Mouse (Mus musculus): ENCODE data around the gene Dab1. TPM values are rescaled to one million over a fixed set of nuclear protein-coding genes. Genes with fewer than 3 reads are reported as not detected.

Gene Dab1
- polyA plus RNA-seq, 1 experiment from 2014 or later, result 55.4 TPM

GRCm38 (mm10) chr4:103754561-103754960, 135.4 kb downstream of the Dab1 start:
- DNase-seq (ENCODE audit: low spot score) (no peak), ATAC-seq (ENCODE audit: low FRiP score) (no peak)
- no peaks in the 10 kb centered on the region for H3K4me1 ChIP-seq (replicated peaks; ENCODE audit: control insufficient read depth, insufficient read depth, low read length)
- H3K36me3 ChIP-seq (ENCODE audit: control insufficient read depth, insufficient read depth, low read length), result no peaks in the 10 kb centered on the region
- H3K4me3 ChIP-seq (ENCODE audit: low read depth, low read length), result no peak overlapping the region
- no peak overlapping the region for H3K27ac ChIP-seq (ENCODE audit: low read depth, low read length)
- WGBS, result 76% methylated on average over 7 of the region's 7 CpGs
- no peak overlapping the region for H3K4me2 ChIP-seq (replicated peaks; ENCODE audit: low read depth, low read length)
- H3K27me3 ChIP-seq (ENCODE audit: control insufficient read depth, insufficient read depth, low read length), result no peaks in the 10 kb centered on the region
- no peaks in the 10 kb centered on the region for H3K9me3 ChIP-seq (ENCODE audit: control insufficient read depth, low read length)
- H3K9ac ChIP-seq (ENCODE audit: low read depth, low read length), result no peak overlapping the region

GRCm38 (mm10) chr4:103757241-103757640, 138.1 kb downstream of the Dab1 start:
- Histone ChIP-seq H3K9me3 (ENCODE audit: control insufficient read depth, low read length) (no peaks in the 10 kb centered on the region), H3K9ac (ENCODE audit: low read depth, low read length) (no peak overlapping the region), H3K27me3 (ENCODE audit: control insufficient read depth, insufficient read depth, low read length) (no peaks in the 10 kb centered on the region), H3K36me3 (ENCODE audit: control insufficient read depth, insufficient read depth, low read length) (no peaks in the 10 kb centered on the region), H3K4me1 (replicated peaks; ENCODE audit: control insufficient read depth, insufficient read depth, low read length) (no peaks in the 10 kb centered on the region), H3K4me2 (replicated peaks; ENCODE audit: low read depth, low read length) (no peak overlapping the region), H3K4me3 (ENCODE audit: low read depth, low read length) (no peak overlapping the region), H3K27ac (ENCODE audit: low read depth, low read length) (no peak overlapping the region)
- 94% methylated on average over 3 of the region's 3 CpGs for WGBS
- ATAC-seq (ENCODE audit: low FRiP score) (no peak), DNase-seq (ENCODE audit: low spot score) (no peak)

GRCm38 (mm10) chr4:103762416-103762815, 143.3 kb downstream of the Dab1 start:
- no peak overlapping the region for H3K27ac ChIP-seq (ENCODE audit: low read depth, low read length)
- H3K27me3 ChIP-seq (ENCODE audit: control insufficient read depth, insufficient read depth, low read length), result no peaks in the 10 kb centered on the region
- no peak overlapping the region for H3K4me3 ChIP-seq (ENCODE audit: low read depth, low read length)
- H3K9ac ChIP-seq (ENCODE audit: low read depth, low read length), result no peak overlapping the region
- DNase-seq (ENCODE audit: low spot score) (no peak), ATAC-seq (ENCODE audit: low FRiP score) (no peak)
- H3K4me2 ChIP-seq (replicated peaks; ENCODE audit: low read depth, low read length), result no peak overlapping the region
- WGBS, result 89% methylated on average over 11 of the region's 11 CpGs
- no peaks in the 10 kb centered on the region for H3K36me3 ChIP-seq (ENCODE audit: control insufficient read depth, insufficient read depth, low read length)
- no peaks in the 10 kb centered on the region for H3K4me1 ChIP-seq (replicated peaks; ENCODE audit: control insufficient read depth, insufficient read depth, low read length)
- H3K9me3 ChIP-seq (ENCODE audit: control insufficient read depth, low read length), result no peaks in the 10 kb centered on the region

GRCm38 (mm10) chr4:103775712-103776111, 156.6 kb downstream of the Dab1 start:
- 75% methylated on average over 4 of the region's 4 CpGs for WGBS
- no peak overlapping the region for H3K9ac ChIP-seq (ENCODE audit: low read depth, low read length)
- no peaks in the 10 kb centered on the region for H3K4me1 ChIP-seq (replicated peaks; ENCODE audit: control insufficient read depth, insufficient read depth, low read length)
- no peak overlapping the region for H3K4me3 ChIP-seq (ENCODE audit: low read depth, low read length)
- no peak overlapping the region for H3K4me2 ChIP-seq (replicated peaks; ENCODE audit: low read depth, low read length)
- ATAC-seq (ENCODE audit: low FRiP score) (no peak), DNase-seq (ENCODE audit: low spot score) (no peak)
- H3K27ac ChIP-seq (ENCODE audit: low read depth, low read length), result no peak overlapping the region
- no peaks in the 10 kb centered on the region for H3K27me3 ChIP-seq (ENCODE audit: control insufficient read depth, insufficient read depth, low read length)
- no peaks in the 10 kb centered on the region for H3K9me3 ChIP-seq (ENCODE audit: control insufficient read depth, low read length)
- no peaks in the 10 kb centered on the region for H3K36me3 ChIP-seq (ENCODE audit: control insufficient read depth, insufficient read depth, low read length)

- no peak overlapping the region for H3K4me3 ChIP-seq (ENCODE audit: low read depth, low read length)
- no peaks in the 10 kb centered on the region for H3K36me3 ChIP-seq (ENCODE audit: control insufficient read depth, insufficient read depth, low read length)
- H3K9ac ChIP-seq (ENCODE audit: low read depth, low read length), result no peak overlapping the region
- no peaks in the 10 kb centered on the region for H3K27me3 ChIP-seq (ENCODE audit: control insufficient read depth, insufficient read depth, low read length)
- no peak for ATAC-seq (ENCODE audit: low FRiP score)
- no peak for DNase-seq (ENCODE audit: low spot score)
- no peaks in the 10 kb centered on the region for H3K9me3 ChIP-seq (ENCODE audit: control insufficient read depth, low read length)
- H3K4me2 ChIP-seq (replicated peaks; ENCODE audit: low read depth, low read length), result no peak overlapping the region
- no peak overlapping the region for H3K27ac ChIP-seq (ENCODE audit: low read depth, low read length)
- 75% methylated on average over 4 of the region's 4 CpGs for WGBS
- H3K4me1 ChIP-seq (replicated peaks; ENCODE audit: control insufficient read depth, insufficient read depth, low read length), result no peaks in the 10 kb centered on the region
These were observed 162.2 kb downstream of the Dab1 start for GRCm38 (mm10) chr4:103781398-103781797.

GRCm38 (mm10) chr4:103783561-103784247, 164.5 kb downstream of the Dab1 start:
- no peak for ATAC-seq (ENCODE audit: low FRiP score)
- DNase-seq (ENCODE audit: low spot score), result no peak
- no peaks in the 10 kb centered on the region for H3K9me3 ChIP-seq (ENCODE audit: control insufficient read depth, low read length)
- no peak overlapping the region for H3K4me2 ChIP-seq (replicated peaks; ENCODE audit: low read depth, low read length)
- H3K4me1 ChIP-seq (replicated peaks; ENCODE audit: control insufficient read depth, insufficient read depth, low read length), result no peaks in the 10 kb centered on the region
- no peak overlapping the region for H3K4me3 ChIP-seq (ENCODE audit: low read depth, low read length)
- H3K36me3 ChIP-seq (ENCODE audit: control insufficient read depth, insufficient read depth, low read length), result no peaks in the 10 kb centered on the region
- no peak overlapping the region for H3K9ac ChIP-seq (ENCODE audit: low read depth, low read length)
- WGBS, result 93% methylated on average over 7 of the region's 7 CpGs
- no peak overlapping the region for H3K27ac ChIP-seq (ENCODE audit: low read depth, low read length)
- H3K27me3 ChIP-seq (ENCODE audit: control insufficient read depth, insufficient read depth, low read length), result no peaks in the 10 kb centered on the region

GRCm38 (mm10) chr4:103793589-103794312, 174.6 kb downstream of the Dab1 start:
- no peaks in the 10 kb centered on the region for H3K36me3 ChIP-seq (ENCODE audit: control insufficient read depth, insufficient read depth, low read length)
- DNase-seq (ENCODE audit: low spot score), result no peak

GRCm38 (mm10) chr4:103796416-103796815, 177.3 kb downstream of the Dab1 start:
- no peak for DNase-seq (ENCODE audit: low spot score)

More at GRCm38 (mm10) chr4:103793589-103794312, 174.6 kb downstream of the Dab1 start:
- no peak overlapping the region for H3K27ac ChIP-seq (ENCODE audit: low read depth, low read length)
- 93% methylated on average over 8 of the region's 8 CpGs for WGBS
- no peaks in the 10 kb centered on the region for H3K4me1 ChIP-seq (replicated peaks; ENCODE audit: control insufficient read depth, insufficient read depth, low read length)
- no peaks in the 10 kb centered on the region for H3K27me3 ChIP-seq (ENCODE audit: control insufficient read depth, insufficient read depth, low read length)
- no peaks in the 10 kb centered on the region for H3K9me3 ChIP-seq (ENCODE audit: control insufficient read depth, low read length)
- H3K9ac ChIP-seq (ENCODE audit: low read depth, low read length), result no peak overlapping the region
- ATAC-seq (ENCODE audit: low FRiP score), result no peak
- no peak overlapping the region for H3K4me3 ChIP-seq (ENCODE audit: low read depth, low read length)
- no peak overlapping the region for H3K4me2 ChIP-seq (replicated peaks; ENCODE audit: low read depth, low read length)

GRCm38 (mm10) chr4:103802439-103802838, 183.3 kb downstream of the Dab1 start:
- H3K9ac ChIP-seq (ENCODE audit: low read depth, low read length), result no peak overlapping the region
- H3K9me3 ChIP-seq (ENCODE audit: control insufficient read depth, low read length), result no peaks in the 10 kb centered on the region
- 87% methylated on average over 4 of the region's 4 CpGs for WGBS
- no peak for ATAC-seq (ENCODE audit: low FRiP score)
- H3K36me3 ChIP-seq (ENCODE audit: control insufficient read depth, insufficient read depth, low read length), result no peaks in the 10 kb centered on the region
- H3K27ac ChIP-seq (ENCODE audit: low read depth, low read length), result no peak overlapping the region
- DNase-seq (ENCODE audit: low spot score), result no peak
- H3K4me2 ChIP-seq (replicated peaks; ENCODE audit: low read depth, low read length), result no peak overlapping the region
- no peaks in the 10 kb centered on the region for H3K4me1 ChIP-seq (replicated peaks; ENCODE audit: control insufficient read depth, insufficient read depth, low read length)
- no peaks in the 10 kb centered on the region for H3K27me3 ChIP-seq (ENCODE audit: control insufficient read depth, insufficient read depth, low read length)
- H3K4me3 ChIP-seq (ENCODE audit: low read depth, low read length), result no peak overlapping the region

More at GRCm38 (mm10) chr4:103796416-103796815, 177.3 kb downstream of the Dab1 start:
- Histone ChIP-seq H3K27ac (ENCODE audit: low read depth, low read length) (no peak overlapping the region), H3K27me3 (ENCODE audit: control insufficient read depth, insufficient read depth, low read length) (no peaks in the 10 kb centered on the region), H3K4me2 (replicated peaks; ENCODE audit: low read depth, low read length) (no peak overlapping the region), H3K4me3 (ENCODE audit: low read depth, low read length) (no peak overlapping the region), H3K9me3 (ENCODE audit: control insufficient read depth, low read length) (no peaks in the 10 kb centered on the region), H3K9ac (ENCODE audit: low read depth, low read length) (no peak overlapping the region), H3K36me3 (ENCODE audit: control insufficient read depth, insufficient read depth, low read length) (no peaks in the 10 kb centered on the region), H3K4me1 (replicated peaks; ENCODE audit: control insufficient read depth, insufficient read depth, low read length) (no peaks in the 10 kb centered on the region)
- ATAC-seq (ENCODE audit: low FRiP score), result no peak
- 78% methylated on average over 6 of the region's 6 CpGs for WGBS

Measured in hindbrain, embryonic 11.5 days (tissue).